Mouse (Mus musculus) brain, embryonic 14.5 days (tissue): ENCODE measurements around the gene Ntrk3.

ENCODE experiments used
- CTCF ChIP-seq: fragments of 200-500 bp; IDR thresholded peaks from 2 replicates; pipeline ENCODE4 v1.5.1; 2012; ENCODE audit warnings: inconsistent platforms, mild to moderate bottlenecking, moderate library complexity, borderline replicate concordance; ENCODE audit not compliant: insufficient read depth, insufficient read length; ENCODE audit errors: extremely low read depth
- POLR2A ChIP-seq: fragments of 200-500 bp; IDR thresholded peaks from 2 replicates; pipeline ENCODE4 v1.6.1; 2012; ENCODE audit warnings: mild to moderate bottlenecking, inconsistent platforms, borderline replicate concordance; ENCODE audit not compliant: poor library complexity, insufficient read depth, insufficient read length, severe bottlenecking; ENCODE audit errors: extremely low read depth

DNA sequence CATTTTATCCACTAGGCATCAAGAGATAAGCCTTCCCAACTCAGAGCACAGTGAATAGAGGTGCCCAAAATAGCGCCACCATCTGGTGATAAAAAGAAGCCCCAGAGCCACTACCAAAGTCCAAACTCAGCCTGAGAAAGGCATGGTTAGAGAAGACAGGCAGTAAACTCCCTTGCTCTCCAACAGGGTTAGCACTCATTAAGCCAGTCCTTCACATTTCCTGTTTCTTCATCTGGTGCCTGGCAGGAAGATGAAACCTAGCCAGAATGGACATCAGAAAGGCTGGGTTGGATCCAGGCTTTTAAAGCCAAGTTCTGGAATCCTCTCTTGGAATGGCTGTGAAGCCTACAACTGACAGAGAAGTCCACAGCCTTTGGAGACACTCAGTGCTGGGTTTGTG, 355.7 kb downstream of the Ntrk3 start:
- no peak for TF ChIP-seq CTCF
- TF ChIP-seq POLR2A, result no peak
